Mouse (Mus musculus): ENCODE results near the gene Gm2016.
"Not testable (repeated sequence)": the region's sequence is repeated elsewhere in the genome, so short reads cannot be mapped to it uniquely, and the experiment has no call there.

Gene Gm2016

GRCm38 (mm10) chr12:87873772-87874171 is at the start of gene Gm2016:
Gene Gm2016, plus strand, starts transcription at chr12:87874072.
- DNase-seq = not testable (repeated sequence)

DNA sequence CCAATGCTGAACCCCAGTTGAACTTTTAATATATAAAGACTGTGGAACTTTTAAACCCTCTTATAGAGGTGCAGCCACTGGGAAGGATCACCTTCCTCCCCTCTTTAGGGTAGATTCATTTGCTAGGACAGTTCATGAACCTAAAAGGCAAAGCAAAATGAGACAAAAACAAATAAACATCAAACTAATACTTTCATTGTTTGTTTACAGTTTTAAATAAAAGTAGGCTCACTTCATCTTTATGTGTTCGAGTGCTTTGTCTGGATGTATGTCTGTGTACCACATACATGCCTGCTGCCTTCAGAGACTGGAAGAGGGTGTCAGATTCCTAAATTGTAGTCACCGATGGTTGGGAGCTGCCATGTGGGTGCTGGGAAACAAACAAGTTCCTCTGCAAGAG is 31.6 kb upstream of the Gm2016 start, which contains the start of gene Gm2001:
Gene Gm2001 (minus strand): TSS at position 101 of the 400 bp plus-strand sequence.
- not testable (repeated sequence) for DNase-seq

- DNase-seq = not testable (repeated sequence)
These were observed 23.2 kb upstream of the Gm2016 start for GRCm38 (mm10) chr12:87850657-87851056.

DNA sequence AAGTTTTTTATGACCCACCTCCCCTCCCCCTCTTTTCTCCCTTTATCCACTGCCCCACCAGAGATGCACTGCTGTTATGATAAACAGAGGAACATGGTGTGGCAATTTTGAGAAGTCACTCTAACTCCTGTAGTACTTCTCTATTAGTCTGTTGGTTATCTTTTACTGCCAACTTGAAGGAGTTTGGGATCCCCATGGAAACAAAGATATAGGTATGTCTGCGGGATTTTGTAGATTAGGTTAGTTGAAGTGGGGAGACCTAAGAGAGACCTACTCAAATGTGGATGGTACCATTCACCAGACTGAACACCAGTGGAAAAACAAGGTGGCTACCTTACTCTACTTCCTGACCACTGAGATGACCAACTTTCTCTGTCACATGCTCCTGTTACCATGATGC is 17.8 kb upstream of the Gm2016 start:
- DNase-seq = not testable (repeated sequence)

DNA sequence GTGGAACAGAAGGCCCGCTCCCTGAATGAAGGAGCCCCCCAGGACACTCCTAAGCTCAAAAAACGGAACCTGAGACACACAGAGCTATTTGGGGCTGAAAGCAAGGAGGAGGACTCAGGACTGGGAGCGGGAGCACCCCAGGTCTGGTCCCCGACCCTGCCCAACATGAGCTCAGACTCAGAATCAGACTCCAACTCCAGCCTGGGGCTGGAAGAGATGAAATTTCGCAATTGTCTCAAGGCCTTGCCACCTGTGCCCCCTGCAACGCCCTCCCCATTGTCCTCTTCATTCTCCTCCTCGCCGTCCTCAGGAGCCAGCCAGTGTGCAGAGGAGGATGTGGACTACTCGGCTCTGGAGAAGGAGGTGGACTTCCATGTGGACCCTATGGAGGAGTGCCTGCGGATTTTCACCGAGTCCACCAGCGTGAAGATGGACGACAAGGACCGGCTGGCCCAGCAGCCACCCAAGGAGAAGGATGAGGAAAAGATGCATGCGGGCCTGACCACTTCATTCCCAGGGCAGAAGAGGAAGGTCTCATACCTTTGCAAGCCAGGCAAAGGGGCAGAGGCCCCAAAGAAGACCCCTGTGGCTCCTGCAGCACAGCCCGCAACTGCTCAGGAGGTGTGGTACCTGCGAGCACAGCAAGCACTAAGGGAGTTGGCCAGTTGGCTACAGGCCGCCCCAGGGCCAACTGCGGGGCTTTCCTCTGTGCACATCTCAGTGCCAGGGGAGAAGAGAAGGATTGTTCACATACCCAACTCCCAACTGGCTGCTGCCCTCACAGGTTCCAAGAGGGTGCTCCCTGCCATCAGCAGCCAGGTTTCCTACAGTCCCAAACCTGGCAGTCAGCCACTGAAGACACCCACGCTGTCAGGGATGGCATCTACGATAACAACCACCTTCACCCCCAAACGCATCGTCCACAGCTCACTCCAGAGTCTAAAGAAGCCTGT is 11.9 kb upstream of the Gm2016 start:
- DNase-seq = peak in 1 of 2 experiments; percentile 35

- peak in 1 of 2 experiments; percentile 23 for DNase-seq
These were observed 10.2 kb upstream of the Gm2016 start for GRCm38 (mm10) chr12:87863638-87864037.

- DNase-seq = not testable (repeated sequence)
These were observed 9.8 kb upstream of the Gm2016 start for GRCm38 (mm10) chr12:87864048-87864447.

DNA sequence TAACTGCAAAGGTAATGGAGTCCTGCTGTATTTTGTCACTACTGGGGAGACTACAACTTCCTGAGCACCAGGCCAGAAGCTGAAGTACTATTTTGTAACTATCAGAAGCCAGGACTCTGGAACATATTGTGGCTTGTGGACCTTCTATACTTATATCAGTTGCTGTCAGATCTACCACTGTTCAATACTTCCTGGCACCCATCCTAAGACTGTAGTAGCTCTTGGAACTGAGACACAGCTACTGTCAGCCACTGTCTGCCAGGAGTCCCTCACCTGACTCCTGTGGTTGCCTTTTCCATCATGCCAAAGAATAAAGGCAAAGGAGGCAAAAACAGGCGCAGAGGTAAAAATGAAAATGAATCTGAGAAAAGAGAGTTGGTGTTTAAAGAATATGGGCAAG is 21.2 kb downstream of the Gm2016 start, which contains the start of gene Gm2022:
Gene Gm2022 (plus strand): TSS at position 301 of the 400 bp plus-strand sequence.
- DNase-seq = not testable (repeated sequence)

- not testable (repeated sequence) for DNase-seq
These were observed 45.8 kb downstream of the Gm2016 start, which contains the start of gene Gm2035 for GRCm38 (mm10) chr12:87919721-87920120. Gene Gm2035, minus strand, starts transcription at chr12:87919857.

Data from lung, postnatal 4 days (tissue).